Mouse (Mus musculus) heart, adult 9 months (tissue): ENCODE results near the gene Olfr849.

Source experiments
- DNase-seq, 2 experiments: peaks; one replicate each; pipeline ENCODE4 v3.0.0; 2022; ENCODE audit warnings: low spot score in 2 of 2

The Olfr849 gene

GRCm38 (mm10) chr9:19439966-19440365 is at the start of gene Olfr849:
Gene Olfr849 (plus strand): TSS chr9:19440266.
- no peak for DNase-seq

GRCm38 (mm10) chr9:19478148-19478547 is 38.1 kb downstream of the Olfr849 start, which contains the start of gene Olfr850:
Gene Olfr850 (minus strand): TSS chr9:19478248.
- DNase-seq, result no peak

DNA sequence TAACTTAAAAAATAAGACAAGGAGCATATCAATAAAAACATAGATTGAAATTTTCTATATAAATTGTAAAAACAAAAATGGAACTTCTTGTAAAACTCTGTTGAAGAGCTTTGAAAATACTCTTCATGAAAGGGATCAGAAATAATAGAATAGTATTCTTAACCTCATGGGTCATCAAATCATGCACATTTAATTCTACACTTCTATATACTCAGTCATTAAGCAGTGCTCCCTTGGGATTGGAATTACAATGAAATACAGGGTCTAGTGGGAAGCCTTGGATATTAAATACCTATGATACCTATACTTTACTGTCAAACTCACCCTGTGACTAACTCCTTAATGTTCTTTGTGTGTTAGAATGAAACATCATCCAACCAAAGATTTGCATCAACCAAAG is 52.9 kb downstream of the Olfr849 start, which contains the start of gene Olfr851:
Olfr851 (plus strand) TSS at position 301 of the 400 bp plus-strand sequence.
- DNase-seq, result no peak
